Mouse (Mus musculus) midbrain, postnatal 0 days (tissue): ENCODE results near the gene Smg6. TPM values are rescaled to one million over a fixed set of nuclear protein-coding genes. Genes with fewer than 3 reads are reported as not detected.

Experiments used
- ATAC-seq: fragments of 200-750 bp; cut with Nextera tagmentation; 2 replicates; pipeline ENCODE4 v1.8.0; 2017; ENCODE audit warnings: moderate number of reproducible peaks, mild to moderate bottlenecking, moderate TSS enrichment, moderate library complexity; ENCODE audit not compliant: low FRiP score
- DNase-seq: peaks from one replicate; pipeline ENCODE4 v3.0.0-alpha.2; 2015; ENCODE audit warnings: low spot score
- H3K27ac ChIP-seq: fragments of 300-500 bp; sonication (generic); 2 replicates; pipeline ENCODE4 v1.5.1; 2014; ENCODE audit warnings: low read depth, mild to moderate bottlenecking, low read length, mixed read lengths
- H3K27me3 ChIP-seq: fragments of 300-500 bp; sonication (generic); 2 replicates; pipeline ENCODE4 v1.6.1; 2014; ENCODE audit warnings: low read length, control low read depth, mixed read lengths; ENCODE audit not compliant: insufficient read depth
- H3K36me3 ChIP-seq: fragments of 300-500 bp; sonication (generic); 2 replicates; pipeline ENCODE4 v1.6.1; 2014; ENCODE audit warnings: low read length, control low read depth, mixed read lengths; ENCODE audit not compliant: insufficient read depth
- H3K4me1 ChIP-seq: fragments of 300-500 bp; sonication (generic); 2 replicates; pipeline ENCODE4 v1.6.1; 2014; ENCODE audit warnings: mild to moderate bottlenecking, control low read depth, antibody characterized with exemption, low read length, mixed read lengths; ENCODE audit not compliant: insufficient read depth
- H3K4me2 ChIP-seq: fragments of 300-500 bp; sonication (generic); 2 replicates; pipeline ENCODE4 v1.6.1; 2014; ENCODE audit warnings: low read depth, mild to moderate bottlenecking, low read length, mixed read lengths; ENCODE audit not compliant: poor library complexity, severe bottlenecking
- H3K4me3 ChIP-seq: fragments of 300-500 bp; sonication (generic); 2 replicates; pipeline ENCODE4 v1.5.1; 2014; ENCODE audit warnings: low read depth, mild to moderate bottlenecking, low read length, moderate library complexity
- H3K9ac ChIP-seq: fragments of 300-500 bp; sonication (generic); replicated peaks from 2 replicates; pipeline ENCODE4 v1.6.1; 2014; ENCODE audit warnings: mild to moderate bottlenecking, low read length, moderate library complexity, mixed read lengths; ENCODE audit not compliant: poor library complexity, severe bottlenecking
- H3K9me3 ChIP-seq: fragments of 300-500 bp; sonication (generic); 2 replicates; pipeline ENCODE4 v1.6.1; 2016; ENCODE audit warnings: low read length, control low read depth
- CTCF ChIP-seq: IDR thresholded peaks from 2 replicates; pipeline ENCODE4 v1.5.1; 2016; ENCODE audit warnings: antibody characterized with exemption, mild to moderate bottlenecking
- WGBS: fragments of 180-500 bp; shearing (Covaris S2); extraction: QIAGEN DNeasy Blood & Tissue Kit; methylation state at CpG from one replicate; pipeline ENCODE4 v1.1.7; 2014; 5-methylcytosine and 5-hydroxymethylcytosine counted together
- polyA plus RNA-seq: library from polyadenylated mRNA; unstranded; fragments of >200 nt; fragmentation: Nextera tagmentation; extraction: Ambion mirVana; gene quantifications from 2 replicates; pipeline ENCODE4 v1.2.1, GENCODE M21; 2015
- total RNA-seq: library from RNA; depleted of rRNA; stranded (reverse); fragments of >200 nt; gene quantifications from 2 replicates; pipeline ENCODE4 v1.2.3, GENCODE M21; 2014

Smg6 gene
- total and polyA plus RNA-seq, 2 experiments from 2014 or later: 11.9 to 27.7 TPM

DNA sequence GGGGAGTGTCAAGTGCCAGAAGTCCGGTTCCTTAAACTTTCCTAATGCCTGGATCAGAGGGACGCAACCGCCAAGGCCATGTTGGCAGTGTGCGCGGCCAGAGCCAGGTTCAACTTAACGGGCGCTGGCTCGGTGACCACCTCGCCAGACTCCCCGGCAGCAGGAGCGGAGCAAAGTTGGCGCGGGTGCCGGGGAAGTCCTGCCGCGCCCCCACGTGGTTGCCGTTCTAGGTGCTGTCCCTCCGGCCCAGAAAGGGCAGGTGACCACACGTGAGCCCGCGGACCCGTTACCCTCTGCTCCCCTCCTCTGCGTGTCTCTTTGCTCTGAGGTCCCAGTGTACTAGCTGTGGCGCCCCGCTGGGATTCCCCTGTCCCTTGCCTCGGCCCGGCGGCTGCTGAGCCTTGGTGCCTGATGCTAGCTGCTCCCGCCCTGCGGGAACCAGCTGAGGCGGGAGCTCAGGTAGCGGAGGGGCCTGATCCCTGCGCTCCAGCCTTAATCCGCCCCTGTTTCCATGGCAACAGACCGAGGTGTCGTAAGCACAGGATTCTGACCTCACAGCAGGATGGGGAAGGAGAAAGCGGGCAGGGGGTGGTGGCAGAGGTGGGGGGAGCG lies 269.3 kb downstream of the Smg6 start:
- DNase-seq: peak; percentile 86
- ATAC-seq: peak; percentile 64
- Histone ChIP-seq H3K4me1 (peaks cover 8% of the 10 kb centered on the region; the same call in 1 of the 2 replicates), H3K9me3 (no peaks in the 10 kb centered on the region), H3K27me3 (0 out of 2 replicates have a peak, but pooled peaks cover 4% of the 10 kb centered on the region), H3K36me3 (no peaks in the 10 kb centered on the region), H3K27ac (peak overlapping the region; percentile 59), H3K4me2 (peak overlapping the region; percentile 82), H3K9ac (peak overlapping the region; percentile 64), H3K4me3 (peak overlapping the region; percentile 55)
- no peak; the same call in 1 of the 2 replicates for TF ChIP-seq CTCF
- WGBS: under 1% methylated on average over 39 of the region's 39 CpGs

DNA sequence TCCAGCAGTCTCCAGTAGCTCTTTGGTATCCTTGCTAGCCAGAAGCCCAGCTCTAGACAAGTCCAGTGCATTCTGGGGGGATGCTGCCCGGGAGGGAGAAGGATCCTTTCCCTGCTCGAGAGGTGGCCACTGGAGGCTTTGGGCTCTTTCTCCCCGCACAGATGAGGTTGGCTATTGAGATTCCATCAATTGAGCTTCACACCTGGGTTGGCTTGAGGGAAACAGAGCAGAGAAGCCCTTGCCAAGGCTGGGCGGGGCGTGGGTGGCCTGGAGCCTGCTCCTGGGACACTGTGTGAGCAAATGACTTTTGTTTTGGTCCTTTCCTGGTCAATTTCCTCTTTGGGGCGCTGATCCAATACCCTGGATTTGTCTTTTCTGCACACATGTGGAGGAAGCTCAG lies 270.5 kb downstream of the Smg6 start:
- Histone ChIP-seq H3K4me1 (peaks cover 5% of the 10 kb centered on the region; the same call in 1 of the 2 replicates), H3K27me3 (0 out of 2 replicates have a peak, but pooled peaks cover 4% of the 10 kb centered on the region), H3K36me3 (no peaks in the 10 kb centered on the region), H3K4me2 (peak overlapping the region; percentile 82), H3K27ac (peak overlapping the region; percentile 26; the same call in 1 of the 2 replicates), H3K9ac (0 out of 2 replicates have a peak overlapping the region, but pooled peaks have one; percentile 24), H3K9me3 (no peaks in the 10 kb centered on the region), H3K4me3 (peak overlapping the region; percentile 55)
- ATAC-seq (no peak), DNase-seq (no peak)
- WGBS: 52% methylated on average over 6 of the region's 6 CpGs
- no peak for TF ChIP-seq CTCF

DNA sequence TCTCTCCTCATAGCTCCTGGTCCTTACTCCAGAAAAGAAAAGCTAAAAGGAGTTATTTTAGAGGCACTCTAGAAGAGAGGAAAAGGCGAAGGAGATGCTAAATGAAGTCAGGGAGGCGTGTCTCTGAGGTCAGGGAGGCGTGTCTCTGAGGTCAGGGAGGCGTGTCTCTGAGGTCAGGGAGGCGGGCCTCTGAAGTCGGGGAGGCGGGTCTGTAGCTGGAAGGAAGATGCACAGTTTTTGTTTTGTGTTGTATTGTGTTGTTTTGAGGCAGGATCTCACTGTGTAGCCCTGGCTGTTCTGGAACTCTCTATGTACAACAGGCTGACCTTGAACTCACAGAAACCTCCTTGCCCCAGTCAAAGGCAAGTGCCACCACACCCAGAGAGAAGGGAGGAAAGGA lies 272.3 kb downstream of the Smg6 start:
- TF ChIP-seq CTCF: no peak
- no peak overlapping the region for H3K9ac ChIP-seq
- no peak overlapping the region for H3K27ac ChIP-seq
- no peaks in the 10 kb centered on the region for H3K36me3 ChIP-seq
- no peak overlapping the region for H3K4me2 ChIP-seq
- H3K9me3 ChIP-seq: no peaks in the 10 kb centered on the region
- H3K4me1 ChIP-seq: peaks cover 4% of the 10 kb centered on the region; the same call in 1 of the 2 replicates
- WGBS: 39% methylated on average over 7 of the region's 7 CpGs
- H3K4me3 ChIP-seq: no peak overlapping the region
- H3K27me3 ChIP-seq: 0 out of 2 replicates have a peak, but pooled peaks cover 4% of the 10 kb centered on the region
- ATAC-seq (no peak), DNase-seq (no peak)

DNA sequence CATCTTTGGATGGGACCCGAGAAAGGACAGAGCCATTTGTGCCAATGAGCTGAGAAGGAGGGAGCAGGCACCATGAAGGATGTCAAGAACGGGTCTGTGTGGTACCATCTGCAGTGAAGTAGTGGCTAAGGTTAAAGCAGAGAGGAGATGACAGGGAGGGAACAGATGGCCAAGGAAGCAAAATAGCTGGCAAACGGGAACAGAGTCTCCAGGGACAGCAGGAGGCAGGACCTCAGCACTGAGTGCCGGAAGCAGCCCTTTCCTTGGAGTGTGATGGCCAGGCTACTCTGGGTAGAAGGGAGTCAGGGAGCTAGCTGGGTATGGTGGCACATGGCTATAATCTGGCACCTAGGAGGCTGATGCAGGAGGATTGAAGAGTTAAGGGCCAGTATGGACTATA lies 273.2 kb downstream of the Smg6 start:
- no peak overlapping the region for H3K9ac ChIP-seq
- no peak overlapping the region for H3K4me3 ChIP-seq
- no peak for DNase-seq
- H3K36me3 ChIP-seq: no peaks in the 10 kb centered on the region
- no peak overlapping the region for H3K4me2 ChIP-seq
- TF ChIP-seq CTCF: no peak
- H3K27ac ChIP-seq: no peak overlapping the region
- 62% methylated on average over 4 of the region's 4 CpGs for WGBS
- H3K9me3 ChIP-seq: no peaks in the 10 kb centered on the region
- no peak for ATAC-seq
- 0 out of 2 replicates have a peak, but pooled peaks cover 4% of the 10 kb centered on the region for H3K27me3 ChIP-seq
- peaks cover 4% of the 10 kb centered on the region; the same call in 1 of the 2 replicates for H3K4me1 ChIP-seq

DNA sequence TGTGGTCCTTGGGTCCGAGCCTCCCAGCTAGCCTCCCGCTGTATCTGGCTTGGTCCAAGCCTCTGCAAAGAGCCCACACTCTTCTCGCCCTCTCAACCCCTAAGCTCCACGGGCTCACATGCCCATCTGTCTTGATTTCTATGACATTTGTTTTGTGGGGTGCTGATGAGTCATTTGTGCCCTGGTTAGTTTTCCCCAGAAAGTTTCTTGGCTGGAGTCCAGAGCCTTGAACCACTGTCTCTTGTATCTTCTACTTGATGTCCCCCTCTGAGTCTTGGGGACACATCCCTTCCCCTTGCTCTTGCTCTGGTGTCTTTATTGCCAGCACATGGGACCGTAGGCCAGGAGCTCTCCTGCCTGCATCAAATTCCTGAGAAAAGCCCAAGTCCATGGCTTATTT lies 274.3 kb downstream of the Smg6 start:
- DNase-seq: no peak
- WGBS: 79% methylated on average over 5 of the region's 5 CpGs
- H3K27me3 ChIP-seq: no peaks in the 10 kb centered on the region
- no peak for TF ChIP-seq CTCF
- H3K27ac ChIP-seq: no peak overlapping the region
- H3K4me1 ChIP-seq: peaks cover 4% of the 10 kb centered on the region; the same call in 1 of the 2 replicates
- H3K4me3 ChIP-seq: no peak overlapping the region
- H3K4me2 ChIP-seq: no peak overlapping the region
- H3K9ac ChIP-seq: no peak overlapping the region
- ATAC-seq: no peak
- no peaks in the 10 kb centered on the region for H3K36me3 ChIP-seq
- no peaks in the 10 kb centered on the region for H3K9me3 ChIP-seq

DNA sequence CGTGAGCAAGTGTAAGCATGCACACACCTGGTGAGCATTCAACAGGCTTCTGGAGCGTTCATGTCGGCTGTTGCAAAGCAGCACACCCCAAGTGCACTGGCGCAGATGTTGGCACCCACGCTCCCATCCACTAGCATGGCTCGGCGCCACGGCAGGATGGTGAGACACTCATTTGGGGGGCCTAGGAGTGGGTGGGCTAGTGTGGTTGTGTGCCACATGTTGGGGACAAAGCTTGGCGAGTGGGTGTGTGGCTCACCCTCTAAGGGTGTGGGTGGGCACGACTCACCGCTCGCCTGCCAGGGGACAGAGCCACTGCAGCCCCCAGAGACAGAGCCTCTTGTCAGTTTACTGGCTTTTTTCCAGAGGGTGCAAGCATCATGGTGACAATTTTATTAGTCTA lies 275.3 kb downstream of the Smg6 start:
- Histone ChIP-seq H3K4me2 (no peak overlapping the region), H3K4me3 (no peak overlapping the region), H3K27me3 (no peaks in the 10 kb centered on the region), H3K36me3 (no peaks in the 10 kb centered on the region), H3K9me3 (no peaks in the 10 kb centered on the region), H3K4me1 (peaks cover 3% of the 10 kb centered on the region; the same call in 1 of the 2 replicates), H3K9ac (no peak overlapping the region), H3K27ac (no peak overlapping the region)
- no peak for TF ChIP-seq CTCF
- ATAC-seq (no peak), DNase-seq (no peak)
- 85% methylated on average over 12 of the region's 12 CpGs for WGBS
